Mouse (Mus musculus) lung, postnatal 10 days (tissue): ENCODE measurements around the gene Dusp9.

Experiments
- DNase-seq: peaks from one replicate; pipeline ENCODE4 v3.0.0; 2021

The Dusp9 gene

DNA sequence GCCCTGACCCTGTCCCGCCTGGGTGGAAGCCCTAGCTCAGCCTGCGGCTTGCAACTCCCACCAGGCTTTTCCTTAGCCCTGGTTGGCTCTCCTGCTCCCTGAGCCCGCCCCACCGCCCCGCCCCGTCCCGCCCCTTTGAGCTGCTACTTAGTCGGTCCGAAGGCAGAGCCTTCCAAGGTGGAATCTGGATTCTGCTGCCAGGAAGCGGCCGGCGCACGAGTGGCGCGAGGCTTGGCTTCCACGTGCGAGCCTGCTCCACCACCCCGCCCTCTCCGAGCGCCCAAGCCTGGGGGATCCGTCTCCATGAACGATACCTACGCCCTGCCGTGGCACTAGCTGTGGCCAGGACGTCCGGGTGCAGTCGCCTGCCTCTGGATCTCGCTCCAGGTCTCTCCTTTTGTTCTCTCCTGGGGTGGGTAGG, at the start of gene Dusp9:
TSS of gene Dusp9 (plus strand) at position 165 of the 421 bp plus-strand sequence.
- DNase-seq: peak; percentile 50

DNA sequence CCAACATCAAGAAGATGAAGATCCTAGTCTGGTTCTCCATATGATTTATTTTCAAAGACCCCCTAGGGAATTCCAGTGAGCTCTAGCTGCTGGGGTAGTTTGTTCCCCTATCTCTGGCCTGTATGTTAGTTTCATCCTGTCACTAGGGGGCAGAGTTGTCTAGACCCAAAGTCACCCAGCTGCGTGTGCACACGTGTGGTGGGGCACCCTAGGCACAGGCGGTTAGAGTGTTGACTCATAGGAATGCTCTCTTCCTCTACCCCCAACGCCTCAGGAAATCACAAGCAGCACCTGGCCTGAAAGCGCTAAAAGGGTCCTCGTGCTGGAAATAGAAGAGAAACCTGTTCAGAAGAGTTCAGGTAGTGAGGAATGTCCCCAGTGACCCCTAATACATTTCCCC, 46.0 kb upstream of the Dusp9 start:
- peak; percentile 48 for DNase-seq

DNA sequence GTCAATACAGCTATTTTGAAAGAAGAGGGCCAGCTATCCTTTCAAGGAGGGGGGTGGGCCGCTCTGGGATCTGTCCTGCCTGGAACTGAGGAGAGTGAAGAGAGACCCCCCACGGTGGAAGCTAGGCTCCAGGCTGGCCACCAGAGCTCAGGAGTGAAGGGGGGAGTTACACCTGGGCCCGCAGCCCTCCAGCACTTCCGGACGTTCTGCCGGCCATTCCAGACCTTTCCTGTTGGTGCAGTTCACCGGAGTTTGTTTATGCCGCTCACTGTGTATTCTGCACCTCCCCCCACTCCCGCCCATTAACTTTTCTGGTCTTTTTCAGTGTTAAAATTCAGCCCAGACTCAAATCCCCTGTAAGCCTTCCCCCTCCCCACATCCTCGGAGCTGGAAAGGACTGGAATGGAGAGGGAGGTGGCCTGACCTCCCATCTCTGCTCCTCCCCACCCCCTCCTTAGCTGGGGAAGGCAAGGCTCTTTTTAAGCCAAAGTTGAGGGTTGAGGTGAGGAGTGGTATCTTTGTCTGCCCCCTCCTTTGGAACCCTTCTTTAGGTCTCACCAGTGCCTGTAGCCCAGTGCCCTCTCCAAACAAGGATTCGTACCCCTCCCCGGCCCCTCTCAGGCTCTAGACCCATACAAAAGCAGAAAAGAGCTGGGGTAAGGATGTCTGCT, 44.6 kb upstream of the Dusp9 start:
- DNase-seq: no peak

DNA sequence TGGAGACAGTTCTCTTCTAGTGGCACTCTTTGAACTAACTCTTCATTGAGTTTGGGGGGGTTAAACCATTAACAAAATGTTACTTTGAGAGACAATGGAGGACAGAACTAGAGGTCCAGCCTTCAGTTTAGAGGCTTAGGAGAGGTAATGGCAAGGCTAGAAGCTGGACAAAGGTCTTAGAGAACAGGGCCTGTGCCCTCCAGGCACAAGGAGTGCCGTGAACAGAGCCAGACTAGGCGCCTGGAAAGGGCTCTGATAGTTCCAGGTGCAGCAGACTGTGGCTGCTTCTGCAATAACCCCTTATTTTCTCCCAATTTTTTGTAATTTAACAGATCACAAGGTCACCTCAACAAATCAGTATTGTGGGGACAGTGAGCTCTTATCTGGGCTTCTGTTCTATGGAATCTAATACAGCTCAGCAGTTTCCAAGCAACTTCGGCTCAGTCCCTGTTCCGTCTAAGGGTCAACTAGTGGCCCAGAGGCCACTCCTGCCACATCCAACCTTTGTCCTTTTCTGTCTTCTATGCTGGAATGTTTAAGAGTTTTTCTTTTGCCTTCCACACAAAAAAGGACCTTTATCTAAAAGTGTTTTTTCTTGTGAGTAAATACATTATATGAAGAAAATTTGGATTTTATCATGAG, 43.8 kb upstream of the Dusp9 start:
- no peak for DNase-seq

DNA sequence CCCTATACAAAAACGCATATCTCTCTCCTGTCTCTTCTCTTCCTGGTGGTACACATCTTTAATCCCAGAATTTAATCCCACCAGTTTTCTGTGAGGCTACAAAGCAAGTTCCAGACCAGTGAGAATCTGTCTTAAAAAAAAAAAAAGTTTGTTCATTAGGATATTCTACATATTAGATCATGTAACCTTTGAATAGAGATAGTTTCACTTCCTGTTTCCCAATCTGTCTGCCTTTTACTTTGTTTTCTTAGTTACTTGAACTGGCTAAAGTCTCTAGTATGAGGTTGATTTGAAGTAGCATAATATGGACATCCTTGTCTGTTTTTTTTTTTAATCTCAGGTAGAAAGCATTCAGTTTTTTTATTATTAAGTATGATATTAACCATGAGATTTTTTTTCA, 37.8 kb upstream of the Dusp9 start:
- no peak for DNase-seq

DNA sequence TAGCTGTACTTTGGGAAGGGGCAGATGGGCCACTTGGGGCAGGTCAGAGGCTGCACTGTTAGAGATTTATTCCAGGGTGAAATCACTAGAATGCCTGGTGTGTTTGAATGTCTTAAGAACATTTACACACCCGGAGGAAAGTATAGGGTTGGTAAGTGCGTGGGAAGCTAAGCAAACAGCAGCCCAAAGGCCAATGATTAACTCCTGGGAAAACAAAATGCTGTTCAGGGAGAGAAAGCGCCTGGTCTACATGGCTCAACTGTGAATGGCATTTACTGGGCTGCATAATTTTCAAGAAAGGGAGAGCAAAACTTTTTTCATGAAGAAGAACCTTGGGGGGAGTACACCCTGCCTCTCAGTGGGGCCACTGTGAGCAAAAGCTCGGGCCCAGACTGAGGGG, 25.6 kb upstream of the Dusp9 start:
- no peak for DNase-seq

DNA sequence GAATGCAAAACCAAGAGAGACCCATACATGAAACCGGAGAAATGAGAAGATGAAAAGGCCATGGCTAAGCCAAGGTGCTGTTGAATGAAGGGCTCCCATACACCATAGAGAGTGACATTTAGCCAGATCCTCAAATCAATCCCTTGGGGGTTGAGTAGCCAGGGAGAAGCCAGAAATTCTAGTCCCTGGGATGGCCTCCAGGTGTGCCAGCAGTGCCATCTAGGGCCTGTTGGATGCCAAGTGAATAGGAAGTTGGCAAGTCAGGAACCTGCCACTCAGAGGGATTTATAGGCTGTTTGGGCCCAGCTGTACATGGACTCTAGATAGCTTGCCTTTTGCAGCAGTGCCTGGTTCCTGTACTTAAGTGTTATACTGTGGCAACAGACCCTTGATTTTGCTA, 23.3 kb upstream of the Dusp9 start:
- DNase-seq: no peak

DNA sequence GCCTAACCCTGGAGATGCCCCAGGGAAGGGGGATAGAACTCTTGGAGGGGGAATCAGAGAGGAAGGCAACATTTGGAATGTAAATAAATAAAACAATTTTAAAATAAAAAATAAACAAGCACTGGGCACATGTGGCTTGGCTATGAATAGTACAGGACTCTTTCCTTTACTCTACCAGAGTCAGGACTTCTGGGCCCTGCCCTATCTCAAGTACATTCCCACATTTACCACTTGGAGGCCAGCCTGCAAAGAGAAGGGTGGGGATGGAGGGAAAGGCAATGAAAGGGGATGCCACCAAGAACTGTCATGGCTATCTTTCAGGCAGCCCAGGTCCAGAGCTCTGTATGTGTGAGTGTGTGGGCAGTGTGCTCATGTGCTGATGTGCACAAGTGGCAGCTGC, 19.8 kb upstream of the Dusp9 start:
- DNase-seq: no peak

DNA sequence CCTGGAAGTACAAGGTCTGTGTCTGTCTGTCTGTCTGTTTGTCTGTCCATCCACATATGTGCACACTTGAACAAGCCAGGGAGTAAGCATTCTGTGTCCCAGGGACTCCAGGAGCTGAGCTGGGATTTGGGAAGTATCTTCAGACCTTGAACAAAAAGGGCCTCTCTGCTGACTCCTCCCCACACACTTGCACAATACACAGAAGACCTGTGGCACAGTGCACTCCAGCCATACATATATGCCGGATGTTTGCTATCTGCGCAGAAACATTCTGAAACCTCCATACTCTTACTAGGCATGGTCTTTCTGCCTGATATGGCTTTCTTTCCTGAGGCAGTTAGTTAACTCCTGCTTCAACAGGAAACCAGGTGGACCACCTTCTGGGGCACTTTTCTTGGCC, 19.3 kb upstream of the Dusp9 start:
- no peak for DNase-seq

DNA sequence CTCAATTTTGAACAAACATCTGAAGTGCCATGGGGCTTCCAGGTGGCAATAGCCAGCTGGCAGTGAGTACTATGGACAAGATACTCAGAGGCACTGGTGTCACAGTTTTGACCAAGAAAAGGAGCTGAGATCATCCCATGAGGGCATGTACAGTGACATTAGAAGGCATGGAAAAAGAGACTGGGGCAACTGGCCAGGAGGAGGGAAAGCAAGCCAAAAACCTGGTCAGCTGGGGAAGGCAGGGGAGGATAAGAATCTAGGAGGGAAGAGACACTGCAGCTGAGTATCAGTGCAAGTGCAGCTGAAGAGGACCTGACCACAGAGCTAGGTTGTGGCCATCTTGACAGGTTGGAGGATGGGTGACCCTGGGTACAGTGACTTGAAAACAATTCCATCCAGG, 12.2 kb upstream of the Dusp9 start:
- no peak for DNase-seq

DNA sequence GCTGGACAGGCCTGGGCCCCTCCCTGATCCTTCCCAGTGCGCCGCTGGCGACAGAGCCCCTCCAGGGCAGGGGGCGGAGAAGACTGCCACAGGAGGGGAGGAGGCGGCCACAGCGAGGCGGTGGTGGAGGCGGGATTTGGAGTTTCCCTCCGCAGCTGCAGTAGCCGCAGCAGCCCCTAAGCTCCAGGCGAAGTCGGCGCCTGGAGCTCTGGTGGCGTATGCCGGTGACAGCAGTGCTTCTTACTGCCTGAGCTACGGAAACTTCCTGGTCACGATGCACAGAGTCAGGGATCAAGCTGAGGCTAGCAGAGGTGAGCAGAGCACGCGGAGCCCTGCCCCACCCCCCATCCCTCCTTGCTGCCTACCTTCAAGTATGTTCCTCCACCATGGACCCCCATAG, 3.8 kb upstream of the Dusp9 start:
- no peak for DNase-seq

DNA sequence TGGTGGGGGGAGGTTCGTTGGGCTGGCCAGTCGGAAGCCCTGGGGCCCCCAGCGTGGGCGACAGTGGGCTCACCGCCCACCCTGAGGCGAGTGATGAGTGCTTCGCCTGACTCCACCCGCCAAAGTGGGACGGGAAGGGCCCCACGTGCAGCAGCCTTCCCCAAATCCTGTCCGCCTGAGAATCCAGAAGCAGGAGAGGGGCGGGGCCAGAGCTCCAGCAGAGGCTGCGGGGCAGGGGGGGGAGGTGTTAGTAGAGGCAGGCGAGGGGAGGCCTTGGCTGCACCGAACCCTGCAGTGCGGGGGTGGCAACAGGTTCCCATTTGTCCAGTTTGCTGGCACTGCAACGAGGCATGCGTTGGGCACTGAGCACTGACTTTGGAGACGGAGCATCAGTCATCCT, 1.8 kb upstream of the Dusp9 start:
- no peak for DNase-seq

DNA sequence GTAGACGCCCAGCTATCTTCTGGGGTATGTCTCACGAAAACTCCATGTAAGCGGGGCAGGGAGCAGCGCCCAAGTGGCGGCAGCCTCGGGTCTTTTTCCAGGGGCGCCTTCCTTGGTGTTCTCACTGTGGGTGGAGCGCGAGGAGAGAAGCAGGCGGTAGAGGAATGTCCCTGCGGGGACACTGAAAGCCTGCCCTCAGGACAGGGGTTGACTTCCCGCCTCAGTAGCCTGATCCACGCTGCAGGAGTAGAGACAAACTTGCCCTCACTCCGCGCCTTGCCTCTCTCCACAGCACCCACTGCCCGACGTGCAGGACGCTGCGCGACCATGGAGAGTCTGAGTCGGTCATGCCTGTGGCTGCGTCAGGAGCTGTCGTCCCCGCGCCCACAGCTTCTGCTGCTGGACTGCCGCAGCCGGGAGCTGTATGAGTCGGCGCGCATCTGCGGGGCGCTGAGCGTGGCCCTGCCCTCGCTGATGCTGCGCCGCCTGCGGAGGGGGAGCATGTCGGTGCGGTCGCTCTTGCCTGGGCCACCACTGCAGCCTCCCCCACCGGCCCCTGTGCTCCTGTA, 766 bp downstream of the Dusp9 start:
- no peak for DNase-seq

DNA sequence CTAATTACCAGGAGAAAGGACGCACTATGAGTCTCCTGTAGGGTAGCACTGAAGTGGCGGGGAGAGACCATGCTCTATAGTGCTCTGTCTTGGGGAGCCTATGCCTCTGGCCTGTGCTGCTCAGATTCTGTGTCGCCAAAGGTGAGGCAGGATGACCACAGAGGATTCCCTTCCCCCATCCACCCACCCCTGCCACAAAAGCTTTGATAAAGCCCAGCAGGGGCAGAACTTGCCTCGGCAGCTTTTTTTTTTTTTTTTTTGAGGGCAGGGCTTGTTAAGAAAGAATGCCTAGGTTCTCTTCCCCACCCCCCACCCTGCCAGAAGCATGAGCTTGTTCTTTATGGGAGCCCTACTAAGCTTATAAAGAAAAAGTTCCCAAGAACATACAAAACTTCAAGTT, 5.9 kb downstream of the Dusp9 start:
- DNase-seq: no peak

DNA sequence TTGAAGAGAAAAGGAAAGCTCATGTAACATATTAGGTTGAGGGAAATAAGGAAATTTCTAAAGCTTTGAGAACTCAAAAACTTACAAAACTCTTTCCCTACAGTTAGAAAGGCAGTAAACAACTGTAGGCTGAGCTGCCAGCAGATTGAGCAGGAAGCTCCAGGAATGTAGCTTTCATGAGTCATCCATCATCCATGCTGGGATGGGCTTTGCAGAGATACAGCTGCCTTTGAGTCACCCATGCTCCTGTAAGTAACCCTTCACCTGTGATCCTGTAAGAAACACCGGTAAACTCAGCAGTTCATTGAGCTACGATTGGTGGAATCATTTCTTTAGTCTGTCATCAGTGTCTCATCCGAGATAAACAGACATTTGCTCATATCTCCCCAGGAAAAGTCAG, 11.7 kb downstream of the Dusp9 start:
- DNase-seq: no peak

DNA sequence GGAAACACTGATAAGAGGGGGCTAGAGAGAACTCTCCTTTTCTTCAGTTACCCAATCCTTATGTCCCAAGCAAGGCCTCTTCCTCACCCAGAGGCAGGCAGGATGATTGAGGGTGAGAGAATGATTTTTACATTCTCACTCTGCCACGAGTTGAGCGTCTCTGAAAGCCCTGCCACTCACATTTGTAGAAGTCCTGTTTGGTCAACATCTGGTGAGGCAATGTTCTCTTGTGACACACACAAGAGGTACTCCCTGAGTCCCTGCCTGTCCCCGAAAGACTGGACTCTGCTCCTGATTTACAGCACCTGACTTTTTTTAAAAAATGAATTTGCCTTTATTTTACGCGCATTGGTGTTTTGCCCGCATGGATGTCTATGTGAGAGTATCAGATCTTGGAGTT, 14.2 kb downstream of the Dusp9 start:
- DNase-seq: no peak

DNA sequence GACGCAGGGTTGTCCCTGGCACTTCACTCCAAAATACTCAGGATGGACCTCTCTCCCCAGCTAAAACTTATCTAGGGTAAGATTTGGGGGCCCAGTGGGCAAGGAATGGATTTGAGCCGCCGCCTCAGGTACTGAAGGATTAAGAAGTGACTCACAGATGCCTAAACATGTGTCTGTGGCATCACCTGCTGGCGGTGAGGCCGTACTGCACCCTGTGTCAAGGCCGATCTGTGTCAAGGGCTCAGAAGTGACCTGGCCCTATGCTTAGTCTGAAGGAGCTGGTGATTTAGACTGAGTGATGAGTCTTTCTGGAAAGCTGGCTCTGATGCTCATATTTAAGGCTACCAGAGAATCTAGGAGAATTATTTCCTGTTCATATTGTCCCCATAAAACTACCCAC, 15.0 kb downstream of the Dusp9 start:
- DNase-seq: peak; percentile 82

DNA sequence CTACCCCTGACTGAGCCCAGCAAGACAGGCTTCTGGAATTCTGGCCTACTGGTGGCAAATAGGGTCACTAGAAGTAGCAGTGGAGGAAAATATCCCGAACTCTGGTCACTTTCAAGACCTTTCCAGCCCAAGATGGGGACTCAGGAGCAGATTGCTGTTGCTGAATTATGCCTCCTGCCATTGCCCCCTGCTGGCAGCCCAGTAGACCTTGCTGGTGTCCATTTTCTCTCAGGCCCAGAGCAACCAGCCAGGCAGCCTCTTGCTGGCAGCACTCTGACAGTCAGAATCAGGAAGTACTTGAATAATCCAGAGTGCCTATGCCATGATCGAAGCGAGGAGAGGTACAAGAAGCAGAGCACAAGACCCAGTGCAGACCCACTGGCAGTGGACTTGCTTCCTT, 16.3 kb downstream of the Dusp9 start:
- DNase-seq: peak; percentile 53

DNA sequence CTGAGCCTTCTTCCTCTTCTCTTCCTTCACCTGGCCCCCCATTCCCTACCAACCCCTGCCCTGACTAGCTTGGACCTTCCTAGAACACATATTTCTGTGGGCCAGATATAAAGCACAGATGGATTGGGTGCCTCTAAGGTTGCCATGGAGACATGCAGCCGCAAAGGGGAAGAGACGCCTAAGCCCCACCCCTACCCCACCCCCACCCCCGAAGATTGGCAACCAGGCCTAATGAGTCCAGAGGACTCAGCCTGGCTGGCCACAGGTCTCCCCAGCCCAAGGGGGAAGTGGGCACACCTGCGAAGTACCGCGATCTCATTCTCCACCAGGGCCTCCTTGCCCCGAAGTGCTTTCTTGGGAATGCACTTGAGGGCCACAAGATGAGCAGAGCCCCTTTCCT, 19.2 kb downstream of the Dusp9 start:
- DNase-seq: no peak

DNA sequence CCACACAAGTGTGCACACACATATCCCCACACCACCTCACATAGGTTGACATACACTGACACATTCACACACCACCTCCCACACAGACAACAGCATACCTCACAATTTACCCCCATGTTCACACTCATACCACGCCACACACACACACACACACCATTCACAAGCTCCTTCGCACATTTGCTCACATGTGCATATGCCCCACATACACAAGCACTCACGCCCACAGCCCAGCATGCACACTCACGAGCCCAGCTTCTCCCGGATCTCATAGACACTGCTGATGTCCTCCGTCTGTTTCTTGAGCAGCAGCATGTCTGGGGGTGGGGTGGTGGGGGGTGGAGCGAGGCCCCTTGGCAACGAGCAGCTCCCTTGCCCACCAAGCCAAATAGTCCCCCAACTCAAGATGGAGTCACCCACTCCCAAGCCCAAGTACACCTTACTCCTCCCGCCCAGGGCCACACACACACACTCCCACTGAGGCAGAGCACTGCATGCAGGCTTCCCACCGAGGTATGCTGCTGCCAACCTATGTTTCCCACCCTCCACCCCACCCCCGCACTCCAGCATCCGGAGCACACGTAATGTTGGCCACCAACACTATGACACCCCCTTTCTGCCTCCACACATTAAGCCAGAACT, 19.8 kb downstream of the Dusp9 start:
- DNase-seq: no peak

DNA sequence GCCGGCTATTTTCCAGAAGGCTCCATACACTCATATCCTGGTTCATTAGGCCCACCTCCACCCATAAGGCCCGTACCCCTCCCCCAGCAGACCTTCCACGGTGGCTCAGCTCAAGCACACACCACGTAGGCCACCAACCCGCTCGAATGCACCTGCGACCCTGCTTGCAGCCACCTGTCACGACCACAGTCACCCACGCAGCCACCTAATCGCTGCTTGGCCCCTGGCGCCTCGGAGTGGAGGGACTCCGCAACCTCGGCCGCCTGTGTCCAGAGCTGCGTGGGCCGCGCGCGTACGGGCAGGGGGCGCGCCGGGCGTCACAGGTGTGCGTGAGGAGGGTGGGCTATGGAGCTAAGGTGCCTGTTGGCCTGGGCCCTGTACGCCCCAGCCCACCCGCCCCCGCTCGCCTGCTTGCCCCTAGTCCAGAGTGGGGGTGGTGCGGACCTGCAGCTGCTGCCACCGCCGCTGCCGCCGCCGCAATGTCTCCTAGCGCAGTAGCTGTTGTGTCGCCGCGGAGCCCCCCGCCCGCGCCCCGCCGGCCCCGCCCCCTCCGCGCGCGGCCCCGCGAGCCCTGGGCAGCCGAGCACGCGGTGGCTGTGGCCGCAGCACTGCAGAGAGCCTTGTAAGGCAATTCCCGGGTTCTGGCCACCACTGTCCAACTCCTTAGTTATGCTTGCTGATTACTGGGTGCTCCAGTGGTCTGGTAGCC, 20.5 kb downstream of the Dusp9 start, which contains the start of gene Pnck:
TSS of gene Pnck (minus strand) at position 543 of the 709 bp plus-strand sequence.
- DNase-seq: no peak

DNA sequence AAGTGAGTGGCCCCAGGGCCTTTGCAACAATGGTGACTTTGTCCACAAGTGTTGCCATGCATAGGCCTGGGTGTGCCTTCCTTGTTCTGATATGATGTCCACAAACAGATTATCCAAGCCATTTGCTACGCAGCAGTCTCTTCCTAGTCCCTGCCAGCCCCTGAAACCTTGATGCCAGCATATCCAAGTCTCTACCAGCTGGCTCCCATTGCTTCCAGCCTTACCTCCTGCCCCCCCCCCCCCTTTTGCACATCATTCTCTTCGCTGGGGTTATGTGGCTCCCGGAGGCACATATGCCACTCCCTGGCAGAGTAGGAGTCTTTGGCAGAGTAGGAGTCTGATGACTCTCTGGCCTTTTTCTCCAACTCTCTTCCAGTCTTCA, 21.1 kb downstream of the Dusp9 start:
- DNase-seq: no peak

DNA sequence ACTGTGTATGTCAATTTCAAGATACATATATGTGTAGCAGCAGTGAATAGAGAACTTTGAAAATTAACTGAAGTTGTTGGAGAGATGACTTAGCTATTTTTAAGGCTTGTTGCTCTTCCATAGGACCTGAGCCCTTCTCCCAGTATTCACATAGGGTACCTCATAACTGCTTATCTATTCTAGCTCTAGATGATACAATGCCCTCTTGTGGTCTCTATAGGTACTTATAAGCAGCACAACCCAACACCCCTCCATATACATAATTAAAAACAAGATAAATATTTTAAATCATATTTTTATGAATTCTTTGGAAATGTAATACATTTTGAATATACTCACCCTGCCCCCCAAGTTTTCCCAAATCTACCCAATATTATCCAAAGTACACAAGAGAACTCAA, 23.9 kb downstream of the Dusp9 start:
- DNase-seq: no peak

DNA sequence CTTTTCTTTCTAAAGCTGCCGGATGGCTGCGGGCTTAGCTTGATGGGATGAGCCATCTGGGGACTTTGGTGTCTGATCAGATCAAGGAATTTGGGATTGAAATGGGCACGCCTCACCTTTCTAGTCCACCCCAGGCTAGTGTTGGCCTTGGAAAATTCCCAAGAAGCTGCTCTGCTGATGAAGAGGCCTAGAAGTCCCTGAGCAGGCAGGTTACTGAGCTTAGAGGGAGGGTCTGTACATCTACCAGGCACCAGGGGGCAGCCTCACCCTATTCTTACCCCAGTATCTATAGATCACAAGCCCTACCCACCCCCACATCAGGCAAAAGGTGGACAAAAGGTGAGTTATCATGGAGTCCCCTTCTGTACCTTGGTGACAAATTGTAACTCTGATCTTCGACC, 32.8 kb downstream of the Dusp9 start:
- peak; percentile 53 for DNase-seq
